Mouse (Mus musculus) heart, embryonic 14.5 days (tissue): ENCODE data around the gene Tnn. TPM values are rescaled to one million over a fixed set of nuclear protein-coding genes. Genes with fewer than 3 reads are reported as not detected.

ENCODE experiments used
- ATAC-seq: fragments of 200-750 bp; cut with Nextera tagmentation; 2 replicates; pipeline ENCODE4 v1.8.0; 2017; ENCODE audit warnings: low read depth, moderate TSS enrichment; ENCODE audit not compliant: insufficient number of reproducible peaks, insufficient read depth, low FRiP score
- H3K27ac ChIP-seq, 2 experiments: fragments of 200-500 bp in 1 of 2; fragments of 300-500 bp in 1 of 2; sonication (generic) in 1 of 2; replicated peaks in 1 of 2; 2 replicates each; pipeline ENCODE4 v1.5.1; 2012 to 2014; ENCODE audit warnings: low read depth in 2 of 2, low read length in 2 of 2, control low read depth in 1 of 2, mild to moderate bottlenecking in 1 of 2, mixed read lengths in 1 of 2; ENCODE audit not compliant: control insufficient read depth in 1 of 2, insufficient read depth in 1 of 2
- H3K27me3 ChIP-seq: fragments of 300-500 bp; sonication (generic); 2 replicates; pipeline ENCODE4 v1.6.1; 2014; ENCODE audit warnings: mild to moderate bottlenecking, low read length, control low read depth; ENCODE audit not compliant: control insufficient read depth, insufficient read depth
- H3K36me3 ChIP-seq: fragments of 300-500 bp; sonication (generic); 2 replicates; pipeline ENCODE4 v1.6.1; 2014; ENCODE audit warnings: mild to moderate bottlenecking, control low read depth, low read length, mixed read lengths; ENCODE audit not compliant: control insufficient read depth, insufficient read depth
- H3K4me1 ChIP-seq, 2 experiments: fragments of 200-500 bp in 1 of 2; fragments of 300-500 bp in 1 of 2; sonication (generic) in 1 of 2; 2 replicates each; pipeline ENCODE4 v1.6.1; 2012 to 2014; ENCODE audit warnings: low read length in 2 of 2, control low read depth in 1 of 2, mixed read lengths in 1 of 2; ENCODE audit not compliant: control insufficient read depth in 2 of 2, insufficient read depth in 2 of 2
- H3K4me2 ChIP-seq: fragments of 300-500 bp; sonication (generic); 2 replicates; pipeline ENCODE4 v1.6.1; 2014; ENCODE audit warnings: mild to moderate bottlenecking, low read length
- H3K4me3 ChIP-seq, 2 experiments: fragments of 200-500 bp in 1 of 2; fragments of 300-500 bp in 1 of 2; sonication (generic) in 1 of 2; 2 replicates each; pipeline ENCODE4 v1.5.1; 2012 to 2014; ENCODE audit warnings: low read length in 2 of 2, mild to moderate bottlenecking in 2 of 2, control low read depth in 1 of 2, low read depth in 1 of 2, moderate library complexity in 1 of 2; ENCODE audit not compliant: control insufficient read depth in 1 of 2, insufficient read depth in 1 of 2
- H3K9ac ChIP-seq: fragments of 300-500 bp; sonication (generic); 2 replicates; pipeline ENCODE4 v1.6.1; 2014; ENCODE audit warnings: mild to moderate bottlenecking, low read length
- H3K9me3 ChIP-seq: fragments of 300-500 bp; sonication (generic); 2 replicates; pipeline ENCODE4 v1.6.1; 2016; ENCODE audit warnings: low read length, control low read depth; ENCODE audit not compliant: control insufficient read depth
- whole genome bisulfite sequencing: fragments of 180-500 bp; shearing (Covaris S2); extraction: QIAGEN DNeasy Blood & Tissue Kit; methylation state at CpG from one replicate; pipeline ENCODE4 v1.1.7; 2014; 5-methylcytosine and 5-hydroxymethylcytosine counted together
- polyA plus RNA-seq: library from polyadenylated mRNA; unstranded; fragments of >200 nt; fragmentation: Nextera tagmentation; extraction: Ambion mirVana; gene quantifications from 2 replicates; pipeline ENCODE4 v1.2.1, GENCODE M21; 2014

The Tnn gene
- polyA plus RNA-seq, 1 experiment from 2014 or later: 0.03 TPM

- Histone ChIP-seq H3K9me3 (no peaks in the 10 kb centered on the region), H3K9ac (no peak overlapping the region), H3K4me1 (peaks cover 19 to 39% of the 10 kb centered on the region in 2 experiments), H3K27me3 (no peaks in the 10 kb centered on the region), H3K4me2 (no peak overlapping the region), H3K36me3 (no peaks in the 10 kb centered on the region), H3K27ac (no peak overlapping the region), H3K4me3 (no peak overlapping the region)
- ATAC-seq: no peak
- WGBS: 66% methylated on average over 7 of the region's 7 CpGs
These were observed 105.9 kb downstream of the Tnn start for GRCm38 (mm10) chr1:160047481-160047931.

GRCm38 (mm10) chr1:160046786-160047185 lies 106.6 kb downstream of the Tnn start:
- H3K27me3 ChIP-seq: no peaks in the 10 kb centered on the region
- no peak overlapping the region for H3K4me2 ChIP-seq
- no peak overlapping the region for H3K27ac ChIP-seq
- peaks cover 19 to 39% of the 10 kb centered on the region in 2 experiments for H3K4me1 ChIP-seq
- WGBS: 68% methylated on average over 4 of the region's 4 CpGs
- no peak overlapping the region for H3K4me3 ChIP-seq
- H3K9me3 ChIP-seq: no peaks in the 10 kb centered on the region
- H3K9ac ChIP-seq: no peak overlapping the region
- no peaks in the 10 kb centered on the region for H3K36me3 ChIP-seq
- ATAC-seq: no peak

- no peak overlapping the region; the same call in 1 of the 2 replicates for H3K4me2 ChIP-seq
- no peaks in the 10 kb centered on the region for H3K27me3 ChIP-seq
These were observed 107.4 kb downstream of the Tnn start for GRCm38 (mm10) chr1:160045971-160046370.

GRCm38 (mm10) chr1:160045056-160045715 lies 108.2 kb downstream of the Tnn start:
- Histone ChIP-seq H3K9ac (peak overlapping the region; percentile 76), H3K4me2 (peak overlapping the region; percentile 79), H3K9me3 (no peaks in the 10 kb centered on the region), H3K36me3 (no peaks in the 10 kb centered on the region), H3K27ac (peak overlapping the region; percentile 1 to 64; a peak in 1 of 4 replicates), H3K4me3 (peak overlapping the region; percentile 60 to 77), H3K27me3 (no peaks in the 10 kb centered on the region), H3K4me1 (peaks cover 17 to 33% of the 10 kb centered on the region in 2 experiments)
- ATAC-seq: no peak
- WGBS: 36% methylated on average over 3 of the region's 3 CpGs

More at GRCm38 (mm10) chr1:160045971-160046370, 107.4 kb downstream of the Tnn start:
- ATAC-seq: no peak
- H3K9ac ChIP-seq: no peak overlapping the region
- H3K27ac ChIP-seq: no peak overlapping the region
- peaks cover 19 to 38% of the 10 kb centered on the region in 2 experiments for H3K4me1 ChIP-seq
- no peaks in the 10 kb centered on the region for H3K9me3 ChIP-seq
- WGBS: 77% methylated on average over 5 of the region's 5 CpGs
- no peaks in the 10 kb centered on the region for H3K36me3 ChIP-seq
- H3K4me3 ChIP-seq: no peak overlapping the region

GRCm38 (mm10) chr1:160044237-160045021 lies 109.0 kb downstream of the Tnn start, which contains the start of gene 4930523C07Rik:
Gene 4930523C07Rik, plus strand, starts transcription at chr1:160044382.
- under 1% methylated on average over 33 of the region's 33 CpGs for WGBS
- Histone ChIP-seq H3K4me2 (peak within 1 kb of the TSS; percentile 79), H3K9ac (peak within 1 kb of the TSS; percentile 76), H3K27me3 (no peaks in the 10 kb centered on the region), H3K4me3 (peak within 1 kb of the TSS; percentile 60 to 77), H3K4me1 (peaks cover 11 to 26% of the 10 kb centered on the region in 2 experiments), H3K9me3 (no peaks in the 10 kb centered on the region), H3K36me3 (no peaks in the 10 kb centered on the region), H3K27ac (peak within 1 kb of the TSS; percentile 35 to 64)
- ATAC-seq: peak; percentile 79

GRCm38 (mm10) chr1:160043271-160043975 lies 110.0 kb downstream of the Tnn start:
- peak overlapping the region in 1 of 2 experiments; percentile 60; a peak in 1 of 4 replicates for H3K4me3 ChIP-seq
- H3K27me3 ChIP-seq: no peaks in the 10 kb centered on the region
- H3K4me1 ChIP-seq: peaks cover 7 to 18% of the 10 kb centered on the region in 2 experiments
- peak overlapping the region; percentile 79 for H3K4me2 ChIP-seq
- 75% methylated on average over 13 of the region's 13 CpGs for WGBS
- H3K36me3 ChIP-seq: no peaks in the 10 kb centered on the region
- ATAC-seq: no peak
- no peak overlapping the region for H3K27ac ChIP-seq
- H3K9ac ChIP-seq: peak overlapping the region; percentile 76; the same call in 1 of the 2 replicates
- H3K9me3 ChIP-seq: no peaks in the 10 kb centered on the region

- Histone ChIP-seq H3K36me3 (no peaks in the 10 kb centered on the region), H3K4me3 (no peak overlapping the region), H3K9ac (no peak overlapping the region), H3K27me3 (no peaks in the 10 kb centered on the region), H3K4me1 (peaks cover 7 to 15% of the 10 kb centered on the region in 2 experiments), H3K27ac (no peak overlapping the region), H3K4me2 (no peak overlapping the region), H3K9me3 (no peaks in the 10 kb centered on the region)
- 81% methylated on average over 7 of the region's 7 CpGs for WGBS
- no peak for ATAC-seq
These were observed 111.0 kb downstream of the Tnn start for GRCm38 (mm10) chr1:160042351-160042750.
